Mouse (Mus musculus) hindbrain, embryonic 16.5 days (tissue): ENCODE measurements around the gene Mrps23. TPM values are rescaled to one million over a fixed set of nuclear protein-coding genes. Genes with fewer than 3 reads are reported as not detected.

Experiments used
- ATAC-seq: fragments of 200-750 bp; cut with Nextera tagmentation; 2 replicates; pipeline ENCODE4 v1.8.0; 2017; ENCODE audit warnings: moderate TSS enrichment, moderate library complexity
- H3K27ac ChIP-seq: fragments of 300-500 bp; sonication (generic); 2 replicates; pipeline ENCODE4 v1.5.1; 2014; ENCODE audit warnings: low read depth, mild to moderate bottlenecking, control low read depth, low read length, moderate library complexity
- H3K27me3 ChIP-seq: fragments of 300-500 bp; sonication (generic); replicated peaks from 2 replicates; pipeline ENCODE4 v1.6.1; 2014; ENCODE audit warnings: low read length; ENCODE audit not compliant: control insufficient read depth, insufficient read depth
- H3K36me3 ChIP-seq: fragments of 300-500 bp; sonication (generic); 2 replicates; pipeline ENCODE4 v1.6.1; 2014; ENCODE audit warnings: mild to moderate bottlenecking, low read length, moderate library complexity, mixed read lengths; ENCODE audit not compliant: control insufficient read depth, insufficient read depth
- H3K4me1 ChIP-seq: fragments of 300-500 bp; sonication (generic); 2 replicates; pipeline ENCODE4 v1.6.1; 2014; ENCODE audit warnings: low read depth, low read length; ENCODE audit not compliant: control insufficient read depth, insufficient read depth
- H3K4me2 ChIP-seq: fragments of 300-500 bp; sonication (generic); 2 replicates; pipeline ENCODE4 v1.6.1; 2014; ENCODE audit warnings: mild to moderate bottlenecking, low read length, control low read depth, moderate library complexity
- H3K4me3 ChIP-seq: fragments of 300-500 bp; sonication (generic); 2 replicates; pipeline ENCODE4 v1.5.1; 2014; ENCODE audit warnings: mild to moderate bottlenecking, low read length, control low read depth, moderate library complexity
- H3K9ac ChIP-seq: fragments of 300-500 bp; sonication (generic); 2 replicates; pipeline ENCODE4 v1.6.1; 2014; ENCODE audit warnings: low read depth, mild to moderate bottlenecking, control low read depth, low read length, moderate library complexity
- H3K9me3 ChIP-seq: fragments of 300-500 bp; sonication (generic); 2 replicates; pipeline ENCODE4 v1.6.1; 2014; ENCODE audit warnings: mild to moderate bottlenecking, low read length, moderate library complexity; ENCODE audit not compliant: control insufficient read depth
- WGBS: fragments of 180-500 bp; shearing (Covaris S2); extraction: QIAGEN DNeasy Blood & Tissue Kit; methylation state at CpG from one replicate; pipeline ENCODE4 v1.1.7; 2014; 5-methylcytosine and 5-hydroxymethylcytosine counted together
- polyA plus RNA-seq: library from polyadenylated mRNA; unstranded; fragments of >200 nt; fragmentation: Nextera tagmentation; extraction: Ambion mirVana; gene quantifications from 2 replicates; pipeline ENCODE4 v1.2.1, GENCODE M21; 2015

The Mrps23 gene
- polyA plus RNA-seq, 1 experiment from 2014 or later = 68.8 TPM

- peak overlapping the region; percentile 81 for H3K4me2 ChIP-seq
- no peaks in the 10 kb centered on the region for H3K9me3 ChIP-seq
- peak; percentile 64 for ATAC-seq
- H3K4me3 ChIP-seq = peak overlapping the region; percentile 45
- peak overlapping the region; percentile 90 for H3K27ac ChIP-seq
- no peaks in the 10 kb centered on the region for H3K27me3 ChIP-seq
- peak overlapping the region; percentile 69 for H3K9ac ChIP-seq
- WGBS = 4% methylated on average over 15 of the region's 15 CpGs
- H3K4me1 ChIP-seq = peaks cover 39% of the 10 kb centered on the region
- no peaks in the 10 kb centered on the region for H3K36me3 ChIP-seq
Measured at GRCm38 (mm10) chr11:88161651-88162362, 42.4 kb upstream of the Mrps23 start.

- Histone ChIP-seq H3K9ac (no peak overlapping the region), H3K27me3 (no peaks in the 10 kb centered on the region), H3K4me3 (no peak overlapping the region), H3K4me2 (no peak overlapping the region), H3K36me3 (no peaks in the 10 kb centered on the region), H3K27ac (no peak overlapping the region), H3K9me3 (no peaks in the 10 kb centered on the region), H3K4me1 (peaks cover 39% of the 10 kb centered on the region)
- WGBS = 52% methylated on average over 4 of the region's 4 CpGs
- no peak for ATAC-seq
Measured at GRCm38 (mm10) chr11:88162740-88163139, 41.4 kb upstream of the Mrps23 start.

GRCm38 (mm10) chr11:88164213-88164723, 39.9 kb upstream of the Mrps23 start:
- ATAC-seq = no peak
- peaks cover 30% of the 10 kb centered on the region for H3K4me1 ChIP-seq
- WGBS = 84% methylated on average over 7 of the region's 7 CpGs
- H3K4me3 ChIP-seq = no peak overlapping the region
- no peaks in the 10 kb centered on the region for H3K36me3 ChIP-seq
- H3K9me3 ChIP-seq = no peaks in the 10 kb centered on the region
- no peak overlapping the region for H3K4me2 ChIP-seq
- H3K27ac ChIP-seq = peak overlapping the region; percentile 20; the same call in 1 of the 2 replicates
- no peaks in the 10 kb centered on the region for H3K27me3 ChIP-seq
- no peak overlapping the region; the same call in 1 of the 2 replicates for H3K9ac ChIP-seq

GRCm38 (mm10) chr11:88164801-88165377, 39.3 kb upstream of the Mrps23 start:
- no peak overlapping the region for H3K4me3 ChIP-seq
- H3K9ac ChIP-seq = no peak overlapping the region; the same call in 1 of the 2 replicates
- H3K27me3 ChIP-seq = no peaks in the 10 kb centered on the region
- H3K9me3 ChIP-seq = no peaks in the 10 kb centered on the region
- H3K36me3 ChIP-seq = no peaks in the 10 kb centered on the region
- no peak overlapping the region for H3K4me2 ChIP-seq
- H3K4me1 ChIP-seq = peaks cover 26% of the 10 kb centered on the region
- 44% methylated on average over 14 of the region's 15 CpGs for WGBS
- no peak for ATAC-seq
- H3K27ac ChIP-seq = peak overlapping the region; percentile 20; the same call in 1 of the 2 replicates

GRCm38 (mm10) chr11:88165683-88166364, 38.4 kb upstream of the Mrps23 start:
- H3K4me1 ChIP-seq = peaks cover 19% of the 10 kb centered on the region
- no peaks in the 10 kb centered on the region for H3K27me3 ChIP-seq
- no peaks in the 10 kb centered on the region for H3K36me3 ChIP-seq
- H3K9ac ChIP-seq = no peak overlapping the region
- peak overlapping the region; percentile 18; the same call in 1 of the 2 replicates for H3K27ac ChIP-seq
- H3K9me3 ChIP-seq = no peaks in the 10 kb centered on the region
- no peak overlapping the region for H3K4me3 ChIP-seq
- WGBS = 70% methylated on average over 10 of the region's 10 CpGs
- no peak for ATAC-seq
- H3K4me2 ChIP-seq = no peak overlapping the region

DNA sequence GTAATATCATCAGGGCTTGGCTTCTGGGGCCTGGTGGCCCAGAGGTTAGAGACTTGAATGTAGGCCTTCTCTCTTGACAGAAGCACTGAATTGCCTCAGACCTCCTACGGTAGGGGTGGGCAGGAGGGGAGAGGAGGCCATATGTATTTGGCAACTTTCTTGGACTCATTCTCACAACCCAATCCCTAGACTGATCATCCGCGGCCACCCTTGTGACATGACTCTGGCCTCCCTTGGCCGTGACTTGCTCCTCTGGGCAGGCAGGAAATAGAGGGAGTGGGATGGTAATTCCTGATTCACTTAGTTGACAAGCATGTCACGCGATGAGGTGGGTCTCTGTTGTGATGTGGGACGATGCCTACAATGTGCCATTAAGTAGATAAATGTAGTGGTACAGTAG, 37.7 kb upstream of the Mrps23 start:
- Histone ChIP-seq H3K9me3 (no peaks in the 10 kb centered on the region), H3K36me3 (no peaks in the 10 kb centered on the region), H3K27me3 (no peaks in the 10 kb centered on the region), H3K4me1 (peaks cover 15% of the 10 kb centered on the region), H3K4me3 (no peak overlapping the region), H3K4me2 (no peak overlapping the region), H3K27ac (no peak overlapping the region), H3K9ac (no peak overlapping the region)
- no peak for ATAC-seq
- 88% methylated on average over 7 of the region's 7 CpGs for WGBS

DNA sequence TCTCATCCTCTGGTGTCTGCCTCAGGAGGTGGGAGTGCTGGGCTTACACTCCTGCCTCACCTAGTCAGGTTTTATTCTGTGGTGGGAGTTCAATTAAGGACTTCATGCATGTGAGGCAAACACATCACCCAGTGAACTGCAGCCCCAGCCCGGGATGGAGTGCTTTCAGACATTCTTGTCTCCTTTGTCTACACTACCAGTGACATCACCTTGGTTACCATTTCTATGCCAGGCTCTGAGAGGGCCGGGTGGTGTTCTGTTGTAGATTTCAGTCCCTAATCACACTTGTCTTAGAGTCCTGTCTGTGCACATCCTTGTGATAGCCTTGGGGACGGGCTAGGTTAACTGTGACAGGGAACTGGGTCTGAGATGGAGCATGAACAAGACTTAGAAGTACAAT, 35.6 kb upstream of the Mrps23 start:
- H3K4me1 ChIP-seq = peaks cover 16% of the 10 kb centered on the region
- ATAC-seq = no peak
- no peaks in the 10 kb centered on the region for H3K27me3 ChIP-seq
- H3K4me2 ChIP-seq = no peak overlapping the region
- H3K9ac ChIP-seq = no peak overlapping the region
- no peaks in the 10 kb centered on the region for H3K9me3 ChIP-seq
- no peaks in the 10 kb centered on the region for H3K36me3 ChIP-seq
- H3K27ac ChIP-seq = no peak overlapping the region
- 30% methylated on average over 3 of the region's 3 CpGs for WGBS
- H3K4me3 ChIP-seq = no peak overlapping the region

- H3K27me3 ChIP-seq = no peaks in the 10 kb centered on the region
- H3K9ac ChIP-seq = peak overlapping the region; percentile 25; the same call in 1 of the 2 replicates
- no peak overlapping the region for H3K4me3 ChIP-seq
- H3K4me2 ChIP-seq = no peak overlapping the region
- H3K27ac ChIP-seq = no peak overlapping the region
- H3K36me3 ChIP-seq = no peaks in the 10 kb centered on the region
- ATAC-seq = no peak
- no peaks in the 10 kb centered on the region for H3K9me3 ChIP-seq
- peaks cover 15% of the 10 kb centered on the region for H3K4me1 ChIP-seq
- WGBS = 31% methylated on average over 32 of the region's 32 CpGs
Measured at GRCm38 (mm10) chr11:88169531-88170040, 34.6 kb upstream of the Mrps23 start.

GRCm38 (mm10) chr11:88170606-88171005, 33.6 kb upstream of the Mrps23 start:
- WGBS = 45% methylated on average over 3 of the region's 3 CpGs
- Histone ChIP-seq H3K27me3 (no peaks in the 10 kb centered on the region), H3K36me3 (no peaks in the 10 kb centered on the region), H3K4me2 (no peak overlapping the region), H3K4me1 (peaks cover 13% of the 10 kb centered on the region), H3K9me3 (no peaks in the 10 kb centered on the region), H3K9ac (no peak overlapping the region), H3K4me3 (no peak overlapping the region), H3K27ac (no peak overlapping the region)
- no peak for ATAC-seq
